Mouse (Mus musculus) small intestine, adult 2 months (tissue): ENCODE data around the gene Spon1. TPM values are rescaled to one million over a fixed set of nuclear protein-coding genes. Genes with fewer than 3 reads are reported as not detected.

ENCODE experiments used
- H3K27ac ChIP-seq: fragments of 200-500 bp; 2 replicates; pipeline ENCODE4 v1.5.1; 2012; ENCODE audit warnings: low read depth, low read length, control low read depth, inconsistent platforms; ENCODE audit not compliant: insufficient read depth
- H3K27me3 ChIP-seq: fragments of 200-500 bp; 2 replicates; pipeline ENCODE4 v1.6.1; 2012; ENCODE audit warnings: mild to moderate bottlenecking, moderate library complexity, low read length, inconsistent platforms; ENCODE audit not compliant: control insufficient read depth, insufficient read depth
- H3K36me3 ChIP-seq: fragments of 200-500 bp; 2 replicates; pipeline ENCODE4 v1.6.1; 2012; ENCODE audit warnings: mild to moderate bottlenecking, low read length, control low read depth, inconsistent platforms; ENCODE audit not compliant: control insufficient read depth, insufficient read depth
- H3K4me1 ChIP-seq: fragments of 200-500 bp; 2 replicates; pipeline ENCODE4 v1.6.1; 2012; ENCODE audit warnings: low read length, inconsistent platforms, mixed read lengths; ENCODE audit not compliant: control insufficient read depth, insufficient read depth, insufficient read length
- H3K4me3 ChIP-seq: fragments of 200-500 bp; 2 replicates; pipeline ENCODE4 v1.5.1; 2012; ENCODE audit warnings: low read depth, mild to moderate bottlenecking, control low read depth, inconsistent platforms, low read length, moderate library complexity
- CTCF ChIP-seq: fragments of 200-500 bp; IDR thresholded peaks from 2 replicates; pipeline ENCODE4 v1.5.1; 2012; ENCODE audit warnings: low read depth, mild to moderate bottlenecking, control low read depth, inconsistent platforms, low read length, moderate library complexity, mixed read lengths; ENCODE audit not compliant: insufficient replicate concordance, insufficient read length; ENCODE audit errors: extremely low read depth
- POLR2A ChIP-seq: fragments of 200-500 bp; IDR thresholded peaks from 2 replicates; pipeline ENCODE4 v1.6.1; 2012; ENCODE audit warnings: low read depth, mild to moderate bottlenecking, control low read depth, inconsistent platforms, low read length, moderate library complexity
- WGBS: fragments of 180-500 bp; shearing (Covaris S2); methylation state at CpG from one replicate; pipeline ENCODE4 v1.1.7; 2018; 5-methylcytosine and 5-hydroxymethylcytosine counted together
- polyA plus RNA-seq: library from polyadenylated mRNA; depleted of rRNA; stranded (reverse); fragments of >200 nt; gene quantifications from 2 replicates; pipeline ENCODE4 v1.2.3, GENCODE M21; 2012

The Spon1 gene
- polyA plus RNA-seq, 1 experiment = 3.3 TPM

GRCm38 (mm10) chr7:113774906-113775305, 9.1 kb downstream of the Spon1 start:
- WGBS = 49% methylated on average over 3 of the region's 3 CpGs
- no peak overlapping the region for H3K4me3 ChIP-seq
- no peaks in the 10 kb centered on the region for H3K36me3 ChIP-seq
- no peaks in the 10 kb centered on the region for H3K27me3 ChIP-seq
- H3K4me1 ChIP-seq = peaks cover 4% of the 10 kb centered on the region; the same call in 1 of the 2 replicates
- no peak for TF ChIP-seq POLR2A
- TF ChIP-seq CTCF = no peak
- no peak overlapping the region for H3K27ac ChIP-seq

GRCm38 (mm10) chr7:113778546-113778945, 12.7 kb downstream of the Spon1 start:
- no peak for TF ChIP-seq POLR2A
- no peak for TF ChIP-seq CTCF
- Histone ChIP-seq H3K27me3 (no peaks in the 10 kb centered on the region), H3K36me3 (no peaks in the 10 kb centered on the region), H3K27ac (no peak overlapping the region), H3K4me1 (peaks cover 4% of the 10 kb centered on the region; the same call in 1 of the 2 replicates), H3K4me3 (no peak overlapping the region)
- WGBS = 94% methylated on average over 6 of the region's 6 CpGs

GRCm38 (mm10) chr7:113780286-113780685, 14.5 kb downstream of the Spon1 start:
- Histone ChIP-seq H3K4me3 (no peak overlapping the region), H3K27ac (no peak overlapping the region), H3K4me1 (peaks cover 4% of the 10 kb centered on the region; the same call in 1 of the 2 replicates), H3K36me3 (no peaks in the 10 kb centered on the region), H3K27me3 (no peaks in the 10 kb centered on the region)
- TF ChIP-seq CTCF (no peak), POLR2A (no peak)
- 78% methylated on average over 5 of the region's 5 CpGs for WGBS

DNA sequence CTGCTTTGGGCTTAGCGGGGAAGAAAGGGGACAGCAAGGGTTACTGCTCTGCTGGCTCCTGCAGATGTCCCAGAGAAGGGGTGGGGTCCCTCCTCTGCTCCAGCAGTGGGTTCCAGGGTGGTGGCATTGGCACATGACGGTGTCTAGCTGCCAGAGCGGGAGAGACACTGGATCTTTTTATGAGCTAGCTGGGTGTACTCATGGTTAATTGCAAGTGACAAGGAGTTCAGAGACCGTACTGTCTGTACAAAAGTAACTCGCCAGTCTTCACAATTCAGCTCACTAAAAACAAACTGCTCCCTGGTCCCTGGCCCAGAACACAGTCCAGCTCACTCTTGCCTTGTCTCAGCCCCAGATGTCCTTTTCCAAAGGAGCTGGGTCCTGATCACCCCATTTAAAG, 26.2 kb downstream of the Spon1 start:
- no peak overlapping the region for H3K4me3 ChIP-seq
- 85% methylated on average over 5 of the region's 5 CpGs for WGBS
- H3K36me3 ChIP-seq = no peaks in the 10 kb centered on the region
- peaks cover 5% of the 10 kb centered on the region; the same call in 1 of the 2 replicates for H3K4me1 ChIP-seq
- no peaks in the 10 kb centered on the region for H3K27me3 ChIP-seq
- no peak for TF ChIP-seq CTCF
- no peak for TF ChIP-seq POLR2A
- H3K27ac ChIP-seq = no peak overlapping the region

GRCm38 (mm10) chr7:113792871-113793270, 27.1 kb downstream of the Spon1 start:
- no peaks in the 10 kb centered on the region for H3K27me3 ChIP-seq

DNA sequence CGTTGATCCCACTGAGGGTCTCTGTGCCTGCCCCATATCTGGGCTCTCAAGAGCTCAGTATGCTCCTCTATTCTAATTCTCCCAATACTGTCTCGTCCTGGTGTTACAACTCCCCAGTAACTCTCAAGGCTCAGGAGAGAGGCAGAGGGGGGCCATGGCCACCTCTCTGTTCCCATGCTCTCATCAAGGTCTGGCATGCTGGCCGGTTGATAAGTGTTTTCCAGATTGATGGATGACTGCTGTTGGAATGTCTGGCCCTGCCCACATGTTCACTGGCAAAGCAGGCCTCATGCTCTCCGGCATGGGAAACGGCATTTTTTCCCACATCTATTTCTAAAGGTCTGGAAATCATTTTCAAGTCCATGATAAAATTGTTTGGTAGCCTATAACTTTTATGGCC, 29.4 kb downstream of the Spon1 start:
- H3K27me3 ChIP-seq = no peaks in the 10 kb centered on the region
- no peak overlapping the region for H3K27ac ChIP-seq
- 84% methylated on average over 5 of the region's 5 CpGs for WGBS
- no peak overlapping the region for H3K4me3 ChIP-seq
- H3K36me3 ChIP-seq = no peaks in the 10 kb centered on the region
- peaks cover 10% of the 10 kb centered on the region; the same call in 1 of the 2 replicates for H3K4me1 ChIP-seq
- TF ChIP-seq POLR2A (no peak), CTCF (no peak)

More at GRCm38 (mm10) chr7:113792871-113793270, 27.1 kb downstream of the Spon1 start:
- H3K4me3 ChIP-seq = no peak overlapping the region
- 76% methylated on average over 3 of the region's 3 CpGs for WGBS
- H3K27ac ChIP-seq = no peak overlapping the region
- H3K36me3 ChIP-seq = no peaks in the 10 kb centered on the region
- no peak for TF ChIP-seq POLR2A
- no peak for TF ChIP-seq CTCF
- H3K4me1 ChIP-seq = peaks cover 10% of the 10 kb centered on the region; the same call in 1 of the 2 replicates

DNA sequence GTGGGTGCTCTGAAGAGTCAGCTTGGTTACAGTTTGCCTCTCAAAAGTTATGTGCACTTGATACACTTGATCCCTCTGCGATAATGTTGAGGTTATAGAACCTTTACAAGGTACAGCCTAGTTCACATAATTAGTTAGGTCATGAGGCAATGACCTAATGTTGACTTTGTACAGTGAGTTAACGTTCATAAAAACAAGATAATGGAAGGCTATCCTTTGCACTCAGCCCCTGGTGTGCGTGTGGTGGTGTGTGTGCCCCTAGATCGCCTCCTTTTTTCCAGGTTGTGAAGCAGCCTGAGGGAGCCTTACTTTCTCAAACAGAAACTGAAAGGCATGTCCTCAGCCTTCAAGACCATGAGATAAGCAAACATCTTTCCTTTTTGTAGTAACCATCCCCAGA, 31.3 kb downstream of the Spon1 start:
- WGBS = 24% methylated on average over 4 of the region's 4 CpGs

GRCm38 (mm10) chr7:113798605-113799255, 32.9 kb downstream of the Spon1 start:
- TF ChIP-seq POLR2A (no peak), CTCF (no peak)
- Histone ChIP-seq H3K4me3 (no peak overlapping the region), H3K27ac (no peak overlapping the region), H3K36me3 (no peaks in the 10 kb centered on the region), H3K4me1 (peaks cover 10% of the 10 kb centered on the region; the same call in 1 of the 2 replicates), H3K27me3 (no peaks in the 10 kb centered on the region)
- WGBS = 91% methylated on average over 6 of the region's 6 CpGs

More for the DNA sequence above, 31.3 kb downstream of the Spon1 start:
- Histone ChIP-seq H3K4me3 (no peak overlapping the region), H3K27ac (no peak overlapping the region), H3K4me1 (peaks cover 10% of the 10 kb centered on the region; the same call in 1 of the 2 replicates), H3K27me3 (no peaks in the 10 kb centered on the region), H3K36me3 (no peaks in the 10 kb centered on the region)
- TF ChIP-seq POLR2A = no peak
- TF ChIP-seq CTCF = no peak
